Mouse (Mus musculus) MEL-GATA-1-ER (cell line): ENCODE measurements around the gene Cul9.
"Not testable (repeated sequence)": the region's sequence is repeated elsewhere in the genome, so short reads cannot be mapped to it uniquely, and the experiment has no call there.

Source experiments
- DNase-seq: peaks from one replicate; pipeline ENCODE4 v3.0.0-alpha.2; 2012; ENCODE audit warnings: low read depth; ENCODE audit errors: extremely low read depth

Cul9 gene

DNA sequence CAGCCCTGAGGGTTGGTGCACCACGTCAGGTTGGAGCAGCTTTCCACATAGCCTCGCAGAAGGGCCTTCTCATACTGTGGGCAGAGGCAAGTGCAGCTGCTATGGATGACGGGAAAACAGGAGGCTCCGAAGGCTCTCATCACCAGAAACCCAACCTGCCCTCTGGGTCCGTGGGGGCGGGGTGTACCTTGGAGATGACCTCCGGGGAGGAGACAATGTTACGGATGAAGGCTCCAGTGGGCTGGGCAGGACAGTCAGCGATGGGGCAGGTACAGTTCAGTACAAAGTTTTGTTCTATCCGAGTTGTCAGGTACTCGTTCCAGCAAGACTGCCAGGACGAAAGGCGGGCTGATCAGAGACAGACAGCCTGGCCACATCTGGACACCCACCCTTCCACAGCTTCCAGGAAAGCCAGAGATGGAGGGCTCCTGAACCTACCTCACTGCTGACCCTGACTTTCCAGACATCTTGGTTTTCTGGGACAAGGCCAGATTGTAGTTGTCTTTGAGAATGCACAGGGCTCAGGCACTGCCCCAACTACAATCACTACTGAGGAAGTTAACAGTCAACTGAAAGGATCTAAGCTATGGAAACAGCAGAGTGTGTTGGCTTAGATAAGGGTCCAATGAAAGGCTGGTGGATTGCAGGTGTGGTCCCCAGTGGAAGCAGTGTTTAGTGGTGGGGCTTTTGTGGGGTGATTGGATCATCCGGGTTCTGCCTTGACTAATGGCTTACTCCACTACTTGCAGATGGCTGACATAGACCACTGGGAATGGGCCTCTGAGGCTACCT lies 42.1 kb downstream of the Cul9 start:
- DNase-seq = no peak

DNA sequence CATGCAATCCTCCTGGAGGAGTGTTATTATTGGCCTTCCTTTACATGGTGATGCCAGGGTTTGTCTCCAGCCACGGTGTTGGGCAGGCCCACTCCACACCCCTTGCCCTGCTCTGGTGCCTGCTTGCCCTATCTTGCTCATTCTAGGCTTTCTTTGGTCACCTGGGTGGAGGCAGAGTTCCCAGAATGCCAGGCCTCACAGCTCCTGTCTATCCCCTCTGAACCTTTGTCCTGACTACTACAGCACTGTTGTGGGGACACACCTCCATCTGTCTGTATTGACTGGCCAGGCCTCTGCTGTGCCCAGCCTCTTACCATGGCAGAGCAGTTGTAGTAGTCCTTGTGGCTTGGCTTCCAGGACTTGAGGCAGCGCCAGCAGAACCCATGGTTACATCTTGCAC lies 43.4 kb downstream of the Cul9 start:
- DNase-seq = no peak

DNA sequence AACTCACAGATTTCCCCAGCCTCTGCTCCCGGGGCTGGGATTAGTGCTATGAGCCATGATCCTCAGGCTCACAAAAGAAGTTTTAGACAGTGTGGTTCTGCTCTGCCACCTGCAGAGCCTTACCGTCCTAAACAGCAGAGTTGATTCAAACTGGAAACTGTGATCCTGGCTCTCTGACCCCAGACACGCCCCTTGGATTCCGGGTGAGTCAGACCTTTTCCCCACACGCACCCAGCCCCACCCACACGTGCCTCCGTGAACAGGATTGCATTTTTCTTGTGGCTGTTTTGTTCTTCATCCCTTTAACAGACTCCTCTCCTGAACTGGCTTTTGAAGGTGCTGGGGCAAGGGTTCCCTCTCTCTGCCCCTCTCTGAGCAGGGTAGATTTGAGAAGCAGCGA lies 48.2 kb downstream of the Cul9 start:
- no peak for DNase-seq

DNA sequence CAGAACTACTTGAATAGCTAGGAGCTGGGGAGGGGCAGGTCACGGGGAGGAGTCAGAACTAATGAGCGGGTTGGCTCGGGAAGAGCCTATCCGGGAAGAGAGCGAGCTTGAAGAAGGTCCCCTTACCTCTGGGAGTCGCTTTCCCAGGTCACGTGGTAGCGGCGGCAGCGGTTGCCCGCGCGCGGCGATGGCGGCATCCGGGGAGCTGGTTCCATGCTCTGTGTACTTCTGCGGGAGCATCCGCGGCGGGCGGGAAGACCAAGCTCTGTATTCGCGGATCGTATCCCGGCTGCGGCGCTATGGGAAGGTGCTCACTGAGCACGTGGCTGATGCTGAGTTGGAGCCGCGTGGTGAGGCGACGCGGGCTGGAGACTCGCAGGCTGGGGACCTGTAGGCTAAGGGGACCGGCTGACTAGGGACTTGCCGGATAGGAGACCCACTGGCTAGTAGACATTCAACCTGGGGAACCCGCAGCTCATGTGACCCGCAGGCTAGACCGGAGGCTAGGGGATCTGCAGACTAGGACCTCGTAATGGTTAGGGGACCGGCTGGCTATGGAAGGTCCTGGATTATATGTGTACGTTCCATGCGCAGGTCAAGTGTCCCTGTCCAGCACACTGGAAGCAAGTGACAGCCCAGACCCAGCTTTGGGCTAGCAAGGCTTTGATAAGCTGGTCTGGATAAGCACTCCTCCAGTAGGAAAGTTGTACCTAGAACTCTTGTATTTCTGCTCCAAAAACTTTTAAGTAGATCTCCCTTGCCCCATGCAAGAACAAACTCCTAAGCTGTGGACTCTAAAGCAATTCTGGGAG lies 49.4 kb downstream of the Cul9 start, which contains the start of gene Dnph1:
Gene Dnph1, plus strand, starts transcription at position 89 of the 812 bp plus-strand sequence.
- DNase-seq = peak; percentile 93

DNA sequence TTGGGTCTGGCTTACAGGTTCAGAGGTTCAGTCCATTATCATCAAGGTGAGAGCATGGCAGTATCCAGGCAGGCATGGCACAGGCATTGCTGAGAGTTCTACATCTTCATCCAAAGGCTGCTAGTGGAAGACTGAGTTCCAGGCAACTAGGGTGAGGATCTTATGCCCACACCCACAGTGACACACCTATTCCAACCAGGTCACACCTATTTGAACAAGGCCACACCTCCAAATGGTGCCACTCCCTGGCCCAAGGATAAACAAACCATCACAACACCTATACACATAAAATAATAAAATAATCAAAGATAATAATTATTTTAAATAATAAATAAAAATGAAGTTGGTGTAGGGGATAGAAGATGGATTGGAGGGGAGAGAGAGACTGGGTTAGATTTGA lies 50.1 kb downstream of the Cul9 start:
- not testable (repeated sequence) for DNase-seq

DNA sequence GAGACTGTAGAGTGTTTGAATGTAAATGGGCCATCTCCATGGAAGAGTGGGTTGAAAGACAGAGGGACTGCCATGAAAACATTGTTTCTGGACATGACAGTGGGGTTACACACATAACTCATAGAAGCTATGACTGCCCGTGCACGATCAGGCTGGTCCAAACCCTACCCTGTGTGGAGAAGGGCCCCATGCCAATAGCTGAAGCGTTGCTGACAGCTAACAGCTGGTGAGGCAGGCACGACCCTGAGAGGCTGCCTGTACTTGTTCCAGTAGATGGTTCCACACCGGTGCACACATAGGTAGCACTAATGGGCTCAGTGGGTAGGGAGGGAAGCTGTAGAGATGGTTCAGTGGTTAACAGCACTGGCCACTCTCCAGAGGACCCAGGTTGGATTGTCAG lies 50.7 kb downstream of the Cul9 start:
- DNase-seq = no peak

DNA sequence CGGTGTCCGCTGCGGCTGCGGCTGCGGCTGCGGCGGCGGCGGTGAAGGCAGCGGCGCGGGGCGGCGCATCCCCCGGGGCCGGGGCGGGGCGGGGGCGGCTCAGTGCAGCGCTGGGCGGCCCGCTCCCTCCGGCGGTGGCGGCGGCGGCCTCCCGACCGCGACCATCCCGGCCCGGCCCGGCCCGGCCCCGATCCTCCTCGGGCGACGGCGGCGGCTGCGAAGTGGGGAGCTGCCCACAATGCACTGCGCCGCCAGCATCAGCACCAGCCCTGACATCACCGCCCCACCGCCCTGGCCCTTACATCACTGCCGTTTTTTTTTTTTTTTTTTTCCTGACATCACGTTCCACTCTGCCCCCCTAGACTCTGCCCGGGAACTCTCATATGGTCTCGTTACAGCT lies 58.8 kb downstream of the Cul9 start, which contains the start of gene Ttbk1:
Gene Ttbk1, minus strand, starts transcription at position 245 of the 400 bp plus-strand sequence.
- DNase-seq = no peak

DNA sequence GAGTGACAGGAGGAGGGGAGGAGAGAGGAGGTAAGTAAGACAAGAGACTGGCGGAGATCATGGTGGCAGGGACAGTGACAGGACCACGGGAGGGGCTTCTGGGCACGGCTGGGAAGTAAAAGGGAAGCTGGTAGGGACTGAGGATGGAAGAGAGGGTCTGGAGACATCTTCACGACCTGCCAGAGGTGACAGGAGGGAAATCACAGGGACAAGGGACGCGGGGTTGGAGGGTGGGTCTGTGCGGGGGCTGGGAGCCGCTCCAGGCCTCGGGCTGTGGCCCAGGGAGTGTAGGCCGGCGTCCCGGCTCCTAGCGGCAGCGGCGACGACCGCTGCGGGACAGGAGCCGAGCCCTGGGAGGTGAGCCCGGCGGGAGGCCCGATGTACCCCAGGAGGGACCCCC lies 59.2 kb downstream of the Cul9 start:
- no peak for DNase-seq

DNA sequence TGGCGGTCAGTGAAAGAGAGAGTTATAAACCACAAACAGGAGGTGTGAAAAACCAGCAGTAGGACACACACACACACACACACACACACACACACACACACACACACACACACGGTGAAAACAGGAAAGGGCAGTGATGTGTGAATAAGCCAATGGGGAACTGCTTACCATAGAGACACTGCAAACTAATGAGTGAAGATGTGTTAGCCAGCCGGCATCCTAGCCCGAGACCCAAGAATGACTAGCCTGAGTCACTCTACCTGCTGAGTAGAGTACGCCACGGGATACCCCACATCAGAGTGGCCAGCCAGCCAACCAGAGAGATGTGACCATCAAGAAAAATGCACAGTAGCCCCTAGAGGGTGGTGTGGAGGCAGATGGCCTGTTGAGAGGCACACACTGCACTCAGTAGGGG lies 61.7 kb downstream of the Cul9 start:
- DNase-seq = no peak

DNA sequence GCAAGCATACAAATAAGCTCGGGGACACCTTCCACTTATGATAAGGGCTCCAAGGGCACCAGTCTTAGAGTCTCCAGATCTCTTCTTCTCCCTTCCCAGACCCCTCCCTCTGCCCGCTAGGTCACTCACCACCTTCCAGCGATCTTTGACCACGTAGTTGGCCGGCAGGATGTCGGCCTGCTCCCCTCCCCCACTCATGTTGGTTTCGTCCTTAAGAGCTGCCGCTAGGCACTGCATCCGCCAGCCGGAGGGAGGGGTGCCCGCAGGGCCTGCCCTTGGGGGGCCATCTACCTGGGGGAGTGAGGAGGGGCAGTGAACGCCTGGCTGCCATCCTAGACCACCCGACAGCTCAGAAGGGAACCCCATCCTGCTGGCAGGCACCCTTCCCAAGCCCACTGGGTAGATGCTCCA lies 62.2 kb downstream of the Cul9 start:
- DNase-seq = no peak

DNA sequence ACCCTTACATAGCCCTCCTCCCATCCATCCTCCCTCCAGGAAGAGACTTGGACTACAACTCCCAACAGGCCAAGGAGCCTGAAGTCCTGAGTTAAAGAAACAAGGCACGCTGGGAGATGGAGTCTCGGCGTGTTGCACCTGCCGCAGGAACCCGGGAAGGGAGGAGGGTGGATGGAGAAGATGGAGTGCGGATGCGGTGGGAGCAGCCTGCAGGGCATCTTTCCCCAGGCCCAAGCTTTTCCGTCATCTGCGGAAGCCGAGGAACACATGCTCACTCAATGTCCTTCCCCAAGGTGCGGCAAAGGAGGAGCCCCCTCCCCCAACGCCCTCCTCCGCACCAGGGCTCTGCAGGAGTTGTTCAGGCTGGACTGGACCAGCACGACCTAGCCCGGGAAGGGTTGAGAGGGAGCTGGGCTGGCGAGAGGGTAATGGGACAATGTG lies 62.6 kb downstream of the Cul9 start:
- DNase-seq = no peak

DNA sequence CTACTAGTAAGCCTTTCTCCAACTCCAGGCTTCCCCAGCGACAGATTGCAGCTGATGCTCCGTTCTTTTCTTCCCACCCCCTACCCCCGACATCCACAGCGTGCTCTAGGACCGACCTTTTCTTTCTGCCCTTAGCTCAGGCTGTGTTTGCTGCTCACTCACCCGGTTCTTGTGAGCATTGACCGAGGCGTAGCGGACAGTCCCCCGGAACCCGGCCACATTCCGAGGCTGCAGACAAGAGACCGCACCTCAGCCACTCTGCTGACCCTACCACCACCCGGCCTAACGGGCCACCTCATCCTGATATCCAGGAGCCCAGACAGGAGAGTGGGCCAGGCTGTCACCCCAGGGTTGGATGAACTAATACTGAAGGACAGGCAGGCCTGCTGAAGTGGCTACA lies 68.9 kb downstream of the Cul9 start:
- DNase-seq = no peak

DNA sequence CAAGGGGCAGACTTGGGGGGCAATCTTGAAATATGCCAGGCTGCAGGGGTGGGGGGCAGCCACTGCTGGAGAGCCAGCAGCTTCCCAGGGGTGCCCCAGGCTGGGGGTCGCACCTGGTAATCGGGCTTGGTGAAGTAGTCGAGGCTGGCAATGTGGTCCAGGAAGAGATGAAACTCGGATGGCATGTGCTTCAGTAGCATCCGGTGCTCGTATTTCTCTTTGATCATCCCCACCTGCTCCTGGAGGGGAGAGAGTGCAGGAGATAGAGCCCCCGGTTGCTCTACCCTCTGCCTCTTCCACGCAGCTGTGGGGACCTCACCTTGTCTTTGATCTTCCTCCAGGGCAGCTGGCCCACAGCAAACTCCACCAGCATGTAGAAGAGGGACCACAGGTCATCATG lies 69.6 kb downstream of the Cul9 start:
- no peak for DNase-seq

DNA sequence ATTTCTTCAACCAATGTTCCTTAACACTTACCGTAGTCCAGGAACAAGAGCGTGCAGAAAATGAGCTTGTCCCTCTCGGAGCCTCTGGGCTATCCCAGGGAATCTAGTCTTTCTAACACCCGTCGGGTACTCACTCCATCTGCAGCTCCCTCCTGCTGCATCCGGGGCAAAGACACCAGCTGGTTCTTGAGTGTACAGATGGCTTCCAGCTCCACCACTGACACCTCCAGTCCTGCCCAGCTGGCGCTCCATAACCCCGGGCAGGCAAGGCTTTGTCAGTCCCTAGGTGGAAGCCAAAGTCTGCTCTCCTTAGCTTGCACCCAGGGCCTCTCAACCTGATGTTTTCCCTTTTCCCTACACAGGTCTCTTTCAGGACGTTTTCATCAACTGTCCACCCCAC lies 78.4 kb downstream of the Cul9 start:
- DNase-seq = no peak

DNA sequence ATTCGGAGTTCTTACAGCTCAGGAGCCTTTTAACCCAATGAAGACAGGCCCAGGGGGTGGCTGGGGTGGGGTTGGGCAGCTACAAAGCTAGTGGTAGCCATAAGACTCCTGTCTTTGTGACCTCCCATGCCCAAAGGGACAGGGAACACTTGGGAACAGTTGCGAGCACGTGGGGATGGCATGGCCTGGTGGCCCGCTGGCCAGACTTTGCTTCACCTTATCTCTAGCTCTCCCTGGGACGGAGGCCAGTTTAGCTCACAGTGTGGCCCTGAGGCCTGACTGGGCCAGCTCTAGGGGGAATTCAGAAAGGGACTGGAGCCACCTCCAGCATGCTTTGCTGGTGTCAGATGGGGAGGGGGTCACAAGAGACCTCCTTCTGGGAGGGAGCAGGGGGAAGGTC lies 84.0 kb downstream of the Cul9 start:
- DNase-seq = no peak

DNA sequence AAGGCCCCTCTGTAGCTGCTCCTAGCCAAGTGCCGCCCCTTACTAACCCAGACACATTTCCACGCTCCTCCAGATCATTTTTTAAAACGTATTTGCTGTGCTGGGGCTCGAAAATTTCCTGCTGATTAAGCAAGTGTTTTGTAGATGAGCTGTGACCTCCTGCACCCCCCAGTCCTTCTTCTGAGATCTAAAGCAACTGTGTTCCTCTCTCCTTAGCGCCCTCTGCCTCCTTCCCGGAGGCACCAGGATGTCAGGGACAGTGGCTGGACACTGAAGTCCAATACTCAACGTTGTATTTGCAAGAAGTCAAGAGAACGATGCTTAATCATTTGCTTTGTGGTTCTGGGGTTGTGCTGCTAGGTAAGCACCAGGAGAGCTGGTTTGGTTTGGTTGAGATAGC lies 84.8 kb downstream of the Cul9 start:
- DNase-seq = no peak

DNA sequence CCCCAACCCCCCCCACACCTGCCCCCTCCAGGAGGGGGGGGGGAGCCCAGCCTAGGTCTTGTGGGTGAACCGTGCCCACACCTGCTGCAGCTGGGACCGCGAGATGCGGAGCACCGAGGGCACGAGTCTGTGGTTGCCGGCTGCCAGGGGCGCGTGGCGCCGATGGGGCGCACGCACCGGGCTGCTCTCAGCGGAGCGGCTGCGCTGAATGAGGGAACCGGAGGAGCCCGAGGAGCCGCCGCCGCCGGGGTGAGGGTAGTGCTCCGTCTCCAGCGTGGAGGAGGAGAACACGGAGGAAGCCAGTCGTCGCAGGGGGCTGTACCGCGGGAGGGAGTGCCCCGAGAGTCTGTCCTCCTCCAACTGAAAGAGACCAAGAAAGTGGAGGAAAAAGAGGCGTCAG lies 85.5 kb downstream of the Cul9 start:
- no peak for DNase-seq

DNA sequence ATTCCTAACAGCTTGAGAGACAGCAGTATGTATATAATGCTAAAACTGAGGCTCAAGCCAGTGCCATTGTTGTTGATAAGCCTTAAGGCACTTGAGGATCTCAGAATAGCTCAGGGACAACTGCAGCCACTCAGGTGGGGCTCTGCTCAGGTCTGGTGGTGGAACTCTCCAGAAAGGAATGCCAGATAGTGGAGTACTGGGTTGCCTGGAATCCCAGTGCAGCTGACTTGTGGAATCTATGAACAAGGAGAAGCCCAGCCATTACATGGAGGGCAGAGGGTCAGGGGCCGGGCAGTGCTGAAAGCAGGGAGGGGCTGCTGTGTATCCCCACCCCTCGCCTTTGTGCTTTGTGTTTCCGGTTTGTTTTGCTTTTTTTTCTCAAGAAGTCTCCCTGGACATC lies 87.7 kb downstream of the Cul9 start:
- DNase-seq = no peak

DNA sequence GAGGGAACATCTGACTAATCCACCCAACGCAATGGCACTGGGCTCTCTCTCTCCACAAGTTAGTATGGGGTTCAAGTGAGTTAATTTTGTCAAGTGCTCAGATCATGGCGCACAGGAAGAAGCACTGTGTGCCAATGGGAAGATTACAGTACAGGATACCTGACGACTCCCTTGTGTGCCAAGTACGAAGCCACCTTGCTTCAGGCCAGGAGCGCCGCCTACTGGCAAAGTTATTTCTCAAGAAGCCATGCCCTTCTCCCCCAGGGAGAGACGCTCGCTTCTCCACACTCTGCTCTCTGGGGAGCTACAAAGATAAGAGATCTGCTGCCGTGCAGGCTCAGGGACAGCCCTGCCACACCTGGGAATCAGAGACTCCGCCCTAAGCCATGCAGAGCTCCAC lies 88.4 kb downstream of the Cul9 start:
- peak; percentile 54 for DNase-seq

DNA sequence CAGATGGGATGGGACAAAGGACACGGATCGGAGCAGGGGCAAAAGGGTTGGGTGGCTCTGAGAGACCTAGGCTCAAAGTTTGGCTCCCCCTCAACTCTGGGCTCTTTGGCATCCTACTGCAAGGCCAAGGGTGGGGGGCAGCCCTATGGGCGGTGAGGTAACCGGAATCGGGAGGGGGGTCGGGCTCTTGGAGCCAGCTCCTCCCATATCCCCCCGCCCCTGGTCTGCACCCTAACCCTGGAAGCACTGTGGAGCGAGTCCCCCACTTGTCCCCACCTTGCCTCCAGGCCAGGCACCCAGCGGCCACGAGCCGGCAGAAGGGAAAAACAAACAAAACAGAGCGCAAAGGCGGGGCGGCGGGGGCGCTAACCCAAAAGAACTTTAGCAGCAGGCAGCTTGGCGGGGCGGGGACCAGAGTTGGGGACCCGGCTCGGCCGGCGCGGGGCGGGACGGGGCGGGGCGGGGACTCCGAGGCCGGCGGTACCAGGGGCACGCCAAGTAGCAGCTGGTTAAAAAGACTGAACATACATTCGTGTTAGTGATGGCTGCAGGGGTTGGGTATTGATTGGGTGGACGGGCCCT lies 91.0 kb downstream of the Cul9 start:
- no peak for DNase-seq

DNA sequence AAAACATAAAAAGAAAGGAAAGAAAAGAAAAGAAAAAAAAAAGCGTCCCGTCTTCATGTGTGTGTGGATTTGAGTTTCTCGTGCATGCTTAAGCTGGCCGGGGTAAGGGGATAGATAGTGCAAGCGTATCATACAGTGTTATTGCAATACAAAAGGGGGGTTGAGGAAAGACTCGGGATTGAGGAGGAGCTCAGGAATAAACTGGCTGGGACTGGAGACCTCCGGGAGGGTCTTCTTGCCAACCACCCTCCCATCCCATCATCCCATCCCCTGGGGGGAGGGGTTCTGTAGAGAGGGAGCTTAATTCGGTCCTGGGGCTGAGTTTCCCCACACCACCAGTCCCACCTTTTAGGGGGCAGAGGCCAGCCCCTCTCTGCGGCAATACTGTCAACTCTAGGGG lies 91.6 kb downstream of the Cul9 start:
- no peak for DNase-seq

DNA sequence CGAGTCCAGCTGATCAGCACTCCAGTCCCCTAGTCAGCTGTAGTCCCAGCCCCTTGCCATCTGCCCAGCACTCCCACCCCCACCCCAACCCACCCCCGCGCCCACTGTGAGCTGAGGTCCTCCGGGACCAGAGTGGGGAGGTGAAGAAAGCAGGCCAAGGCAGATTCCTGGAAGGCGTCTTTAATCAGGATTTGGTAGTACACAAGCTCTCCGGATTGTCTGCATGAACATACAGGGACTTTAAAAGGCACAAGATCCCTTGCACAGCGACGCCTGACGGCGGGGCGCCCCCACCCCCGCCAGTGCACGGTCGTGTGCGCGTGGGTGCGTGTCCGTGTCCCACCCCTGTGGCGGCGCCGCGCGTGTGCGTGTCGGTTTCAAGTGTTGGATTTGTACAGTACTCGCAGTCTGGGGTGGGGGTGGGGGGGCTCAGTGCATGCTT lies 92.2 kb downstream of the Cul9 start:
- no peak for DNase-seq
